Mouse (Mus musculus) kidney, adult 2 months (tissue): ENCODE results near the gene Clpsl2.

Experiments used
- CTCF ChIP-seq: fragments of 200-500 bp; conservative IDR thresholded peaks from 2 replicates; pipeline ENCODE4 v1.5.1; 2011; ENCODE audit warnings: low read depth, mild to moderate bottlenecking, control low read depth, low read length, moderate library complexity, mixed read lengths; ENCODE audit not compliant: insufficient read depth, insufficient read length
- POLR2A ChIP-seq: fragments of 200-500 bp; IDR thresholded peaks from one replicate; pipeline ENCODE4 v1.6.1; 2011; ENCODE audit warnings: low read depth, low read length, control low read depth

GRCm38 (mm10) chr17:28571868-28572267 lies 22.7 kb downstream of the Clpsl2 start:
- no peak for TF ChIP-seq CTCF
- TF ChIP-seq POLR2A: no peak
